Mouse (Mus musculus) neural tube, embryonic 11.5 days (tissue): ENCODE measurements around the gene Tcp11. TPM values are rescaled to one million over a fixed set of nuclear protein-coding genes. Genes with fewer than 3 reads are reported as not detected.

Source experiments
- ATAC-seq: fragments of 200-750 bp; cut with Nextera tagmentation; 2 replicates; pipeline ENCODE4 v1.8.0; 2017; ENCODE audit warnings: moderate number of reproducible peaks, mild to moderate bottlenecking, moderate TSS enrichment, moderate library complexity; ENCODE audit not compliant: insufficient read depth, low FRiP score, low TSS enrichment
- DNase-seq: peaks from one replicate; pipeline ENCODE4 v3.0.0-alpha.2; 2015; ENCODE audit warnings: low spot score
- H3K27ac ChIP-seq: fragments of 300-500 bp; sonication (generic); 2 replicates; pipeline ENCODE4 v1.5.1; 2014; ENCODE audit warnings: low read depth, mild to moderate bottlenecking, low read length
- H3K27me3 ChIP-seq: fragments of 300-500 bp; sonication (generic); 2 replicates; pipeline ENCODE4 v1.6.1; 2014; ENCODE audit warnings: mild to moderate bottlenecking, low read length, mixed read lengths; ENCODE audit not compliant: control insufficient read depth, insufficient read depth
- H3K36me3 ChIP-seq: fragments of 300-500 bp; sonication (generic); 2 replicates; pipeline ENCODE4 v1.6.1; 2014; ENCODE audit warnings: mild to moderate bottlenecking, low read length, moderate library complexity, mixed read lengths; ENCODE audit not compliant: control insufficient read depth, insufficient read depth
- H3K4me1 ChIP-seq: fragments of 300-500 bp; sonication (generic); 2 replicates; pipeline ENCODE4 v1.6.1; 2014; ENCODE audit warnings: low read length, mixed read lengths; ENCODE audit not compliant: control insufficient read depth, insufficient read depth
- H3K4me2 ChIP-seq: fragments of 300-500 bp; sonication (generic); 2 replicates; pipeline ENCODE4 v1.6.1; 2014; ENCODE audit warnings: low read depth, mild to moderate bottlenecking, moderate library complexity
- H3K4me3 ChIP-seq: fragments of 300-500 bp; sonication (generic); 2 replicates; pipeline ENCODE4 v1.5.1; 2014; ENCODE audit warnings: low read depth, low read length
- H3K9ac ChIP-seq: fragments of 300-500 bp; sonication (generic); 2 replicates; pipeline ENCODE4 v1.6.1; 2014; ENCODE audit warnings: mild to moderate bottlenecking, low read length
- H3K9me3 ChIP-seq: fragments of 300-500 bp; sonication (generic); 2 replicates; pipeline ENCODE4 v1.6.1; 2016; ENCODE audit warnings: low read length; ENCODE audit not compliant: control insufficient read depth
- WGBS: fragments of 180-500 bp; shearing (Covaris S2); extraction: QIAGEN DNeasy Blood & Tissue Kit; methylation state at CpG from one replicate; pipeline ENCODE4 v1.1.7; 2014; 5-methylcytosine and 5-hydroxymethylcytosine counted together
- polyA plus RNA-seq: library from polyadenylated mRNA; unstranded; fragments of >200 nt; fragmentation: Nextera tagmentation; extraction: Ambion mirVana; gene quantifications from 2 replicates; pipeline ENCODE4 v1.2.1, GENCODE M21; 2014

Tcp11 gene
- polyA plus RNA-seq, 1 experiment from 2014 or later = 0.76 TPM

DNA sequence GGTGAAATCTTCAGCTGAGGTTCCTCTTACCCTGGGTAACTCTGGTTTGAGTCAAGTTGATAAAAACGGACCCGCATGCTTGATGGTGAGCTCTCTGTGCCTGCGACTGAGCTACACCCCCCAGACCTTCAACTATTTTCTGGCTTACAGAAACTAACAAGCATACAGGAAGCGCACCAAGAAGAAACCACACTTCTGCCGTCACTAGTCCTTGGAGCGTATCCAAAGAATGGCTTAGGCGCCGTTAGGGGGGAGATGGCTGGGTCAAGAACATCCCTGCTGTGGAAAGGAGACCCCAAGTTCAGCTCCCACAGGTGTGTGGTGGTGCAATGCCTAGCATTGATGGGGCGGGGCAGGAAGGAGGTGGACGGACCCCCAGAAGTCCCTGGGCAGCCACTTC lies 16.0 kb upstream of the Tcp11 start:
- H3K4me1 ChIP-seq = no peaks in the 10 kb centered on the region
- H3K27me3 ChIP-seq = no peaks in the 10 kb centered on the region
- no peak overlapping the region for H3K4me3 ChIP-seq
- no peak overlapping the region for H3K27ac ChIP-seq
- WGBS = 88% methylated on average over 10 of the region's 10 CpGs
- no peak for ATAC-seq
- no peak overlapping the region for H3K9ac ChIP-seq
- no peaks in the 10 kb centered on the region for H3K36me3 ChIP-seq
- DNase-seq = no peak
- peaks cover 3% of the 10 kb centered on the region for H3K9me3 ChIP-seq
- H3K4me2 ChIP-seq = no peak overlapping the region

GRCm38 (mm10) chr17:28093837-28094236 lies 13.4 kb upstream of the Tcp11 start:
- ATAC-seq = no peak
- WGBS = 80% methylated on average over 3 of the region's 3 CpGs

GRCm38 (mm10) chr17:28092297-28092696 lies 11.9 kb upstream of the Tcp11 start:
- WGBS = 85% methylated on average over 2 of the region's 2 CpGs
- DNase-seq (no peak), ATAC-seq (no peak)
- Histone ChIP-seq H3K27ac (no peak overlapping the region), H3K4me1 (no peaks in the 10 kb centered on the region; the same call in 1 of the 2 replicates), H3K27me3 (no peaks in the 10 kb centered on the region), H3K4me2 (no peak overlapping the region), H3K4me3 (no peak overlapping the region), H3K9ac (no peak overlapping the region), H3K36me3 (no peaks in the 10 kb centered on the region), H3K9me3 (peaks cover 3% of the 10 kb centered on the region)

More at GRCm38 (mm10) chr17:28093837-28094236, 13.4 kb upstream of the Tcp11 start:
- Histone ChIP-seq H3K9me3 (peaks cover 3% of the 10 kb centered on the region), H3K9ac (no peak overlapping the region), H3K4me1 (no peaks in the 10 kb centered on the region), H3K4me2 (no peak overlapping the region), H3K36me3 (no peaks in the 10 kb centered on the region), H3K4me3 (no peak overlapping the region), H3K27ac (no peak overlapping the region), H3K27me3 (no peaks in the 10 kb centered on the region)
- DNase-seq = no peak

DNA sequence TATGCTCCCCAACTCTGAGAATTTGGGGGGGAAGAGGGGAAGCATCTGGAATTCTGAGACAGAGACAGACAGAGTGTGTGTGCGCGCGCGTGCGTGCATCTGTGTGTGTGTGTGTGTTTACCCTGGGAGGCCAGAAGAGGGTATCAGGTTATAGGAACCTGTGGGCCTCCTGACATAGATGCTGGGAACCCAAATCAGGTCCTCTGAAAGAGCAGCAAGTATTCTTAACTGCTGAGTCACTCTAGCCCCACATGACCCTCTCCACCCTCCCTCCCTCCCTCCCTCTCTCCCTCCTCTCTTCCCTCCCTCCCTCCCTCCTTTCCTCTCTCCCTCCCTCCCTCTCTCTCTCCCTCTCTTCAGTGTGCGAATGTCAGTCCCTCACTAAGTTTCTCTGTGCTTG lies 8.3 kb upstream of the Tcp11 start:
- no peak for DNase-seq
- Histone ChIP-seq H3K4me3 (no peak overlapping the region), H3K36me3 (no peaks in the 10 kb centered on the region), H3K4me2 (no peak overlapping the region), H3K9ac (no peak overlapping the region), H3K9me3 (no peaks in the 10 kb centered on the region; the same call in 1 of the 2 replicates), H3K27me3 (no peaks in the 10 kb centered on the region), H3K27ac (no peak overlapping the region), H3K4me1 (peaks cover 8% of the 10 kb centered on the region; the same call in 1 of the 2 replicates)
- WGBS = 84% methylated on average over 6 of the region's 6 CpGs
- no peak for ATAC-seq

GRCm38 (mm10) chr17:28087430-28087829 lies 7.0 kb upstream of the Tcp11 start:
- no peak for DNase-seq
- peak overlapping the region; percentile 35; the same call in 1 of the 2 replicates for H3K27ac ChIP-seq
- H3K4me3 ChIP-seq = no peak overlapping the region
- no peaks in the 10 kb centered on the region for H3K9me3 ChIP-seq
- 25% methylated on average over 5 of the region's 5 CpGs for WGBS
- no peaks in the 10 kb centered on the region for H3K36me3 ChIP-seq
- ATAC-seq = no peak
- no peak overlapping the region for H3K4me2 ChIP-seq
- peak overlapping the region; percentile 23; the same call in 1 of the 2 replicates for H3K9ac ChIP-seq
- H3K27me3 ChIP-seq = no peaks in the 10 kb centered on the region
- peaks cover 8% of the 10 kb centered on the region; the same call in 1 of the 2 replicates for H3K4me1 ChIP-seq

GRCm38 (mm10) chr17:28084964-28085363 lies 4.5 kb upstream of the Tcp11 start:
- H3K4me1 ChIP-seq = peaks cover 8% of the 10 kb centered on the region; the same call in 1 of the 2 replicates
- ATAC-seq = 0 out of 2 replicates have a peak, but pooled peaks have one; percentile 30
- H3K9ac ChIP-seq = no peak overlapping the region
- 2% methylated on average over 16 of the region's 16 CpGs for WGBS
- peak; percentile 93 for DNase-seq
- H3K9me3 ChIP-seq = no peaks in the 10 kb centered on the region
- 0 out of 2 replicates have a peak, but pooled peaks cover 2% of the 10 kb centered on the region for H3K27me3 ChIP-seq
- H3K4me3 ChIP-seq = no peak overlapping the region
- no peak overlapping the region for H3K27ac ChIP-seq
- H3K36me3 ChIP-seq = no peaks in the 10 kb centered on the region
- no peak overlapping the region; the same call in 1 of the 2 replicates for H3K4me2 ChIP-seq

GRCm38 (mm10) chr17:28084395-28084905 lies 4.0 kb upstream of the Tcp11 start:
- no peak for DNase-seq
- Histone ChIP-seq H3K27me3 (0 out of 2 replicates have a peak, but pooled peaks cover 2% of the 10 kb centered on the region), H3K9ac (no peak overlapping the region), H3K4me2 (no peak overlapping the region), H3K36me3 (no peaks in the 10 kb centered on the region), H3K4me1 (peaks cover 8% of the 10 kb centered on the region; the same call in 1 of the 2 replicates), H3K27ac (no peak overlapping the region), H3K4me3 (no peak overlapping the region), H3K9me3 (no peaks in the 10 kb centered on the region)
- 22% methylated on average over 22 of the region's 22 CpGs for WGBS
- no peak for ATAC-seq

DNA sequence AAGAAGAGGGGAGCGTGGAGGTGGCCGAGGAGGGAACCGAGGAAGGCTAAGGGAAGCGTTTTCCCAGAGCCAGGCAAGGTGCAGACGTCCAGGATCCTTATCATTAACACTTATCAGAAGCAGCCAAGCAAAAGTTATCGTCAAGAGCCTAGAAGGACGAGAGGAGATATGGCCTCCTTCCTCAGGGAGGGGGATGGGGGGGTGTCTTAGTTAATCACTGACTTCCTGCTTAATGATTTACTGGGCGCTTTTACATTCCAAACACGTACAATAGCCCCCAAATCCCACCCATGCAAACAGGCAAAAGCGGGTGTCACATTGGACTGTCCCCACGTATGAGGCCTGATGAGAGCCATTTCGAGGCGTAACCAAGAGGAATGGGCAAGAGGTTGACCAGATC lies 2.4 kb upstream of the Tcp11 start:
- Histone ChIP-seq H3K4me2 (no peak overlapping the region), H3K9me3 (no peaks in the 10 kb centered on the region), H3K27me3 (0 out of 2 replicates have a peak, but pooled peaks cover 2% of the 10 kb centered on the region), H3K9ac (no peak overlapping the region), H3K4me1 (peaks cover 8% of the 10 kb centered on the region; the same call in 1 of the 2 replicates), H3K4me3 (no peak overlapping the region), H3K36me3 (no peaks in the 10 kb centered on the region), H3K27ac (no peak overlapping the region)
- 79% methylated on average over 13 of the region's 13 CpGs for WGBS
- DNase-seq (no peak), ATAC-seq (no peak)

DNA sequence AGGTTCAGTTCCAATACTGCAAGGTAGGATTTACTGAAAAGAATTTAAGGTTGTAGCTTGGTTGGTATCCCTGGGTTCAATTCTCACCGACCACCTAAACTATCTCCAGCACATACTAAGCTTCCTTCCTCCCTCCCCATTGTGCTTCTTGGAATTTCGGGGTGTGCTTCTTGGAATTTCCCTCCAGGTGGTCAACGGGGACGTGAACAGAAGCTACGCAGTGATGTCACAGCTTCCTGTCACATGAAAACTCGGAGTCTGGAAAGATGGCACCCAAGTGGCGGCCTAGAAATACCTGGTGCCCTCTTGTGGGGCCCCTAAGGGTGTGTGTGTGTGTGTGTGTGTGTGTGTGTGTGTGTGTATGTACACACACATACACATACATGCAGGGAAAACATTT lies 1.4 kb upstream of the Tcp11 start:
- 0 out of 2 replicates have a peak, but pooled peaks cover 2% of the 10 kb centered on the region for H3K27me3 ChIP-seq
- WGBS = 92% methylated on average over 7 of the region's 7 CpGs

More for the DNA sequence above, 1.4 kb upstream of the Tcp11 start:
- H3K36me3 ChIP-seq = no peaks in the 10 kb centered on the region
- no peaks in the 10 kb centered on the region for H3K9me3 ChIP-seq
- no peak overlapping the region for H3K4me3 ChIP-seq
- ATAC-seq = no peak
- no peak overlapping the region for H3K27ac ChIP-seq
- no peak for DNase-seq
- peaks cover 8% of the 10 kb centered on the region; the same call in 1 of the 2 replicates for H3K4me1 ChIP-seq
- H3K4me2 ChIP-seq = no peak overlapping the region
- no peak overlapping the region for H3K9ac ChIP-seq
